Mouse (Mus musculus): ENCODE results near the gene Per2.
A peak's percentile ranks its signal among the peaks of the same experiment; 100 is the strongest.

Gene Per2

GRCm38 (mm10) chr1:91397927-91398259 lies 61.2 kb downstream of the Per2 start:
- no peak for DNase-seq (ENCODE audit: low read depth, low spot score)

- no peak for DNase-seq (ENCODE audit: low read depth, low spot score)
Observed at GRCm38 (mm10) chr1:91390369-91390768, 68.8 kb downstream of the Per2 start.

GRCm38 (mm10) chr1:91381091-91381471 lies 78.0 kb downstream of the Per2 start:
- no peak for DNase-seq (ENCODE audit: low read depth, low spot score)

GRCm38 (mm10) chr1:91380453-91381090 lies 78.6 kb downstream of the Per2 start:
- DNase-seq (ENCODE audit: low read depth, low spot score) = peak; percentile 72

GRCm38 (mm10) chr1:91373414-91373835 lies 85.7 kb downstream of the Per2 start:
- DNase-seq (ENCODE audit: low read depth, low spot score) = no peak

- DNase-seq (ENCODE audit: low read depth, low spot score) = no peak
Observed at GRCm38 (mm10) chr1:91370055-91370454, 89.1 kb downstream of the Per2 start.

- no peak for DNase-seq (ENCODE audit: low read depth, low spot score)
Observed at GRCm38 (mm10) chr1:91369408-91369807, 89.7 kb downstream of the Per2 start.

GRCm38 (mm10) chr1:91367295-91367694 lies 91.8 kb downstream of the Per2 start:
- DNase-seq (ENCODE audit: low read depth, low spot score) = no peak

GRCm38 (mm10) chr1:91366215-91367108 lies 92.7 kb downstream of the Per2 start, which contains the start of gene Erfe:
Gene Erfe, plus strand, starts transcription at chr1:91366430.
- peak; percentile 58 for DNase-seq (ENCODE audit: low read depth, low spot score)

All from embryo, embryonic 11.5 days (tissue).